Comparison of ENCODE assay signal across 9 mouse cellular contexts in genomic region chr7:112298871-112299422, GRCm38 (mm10).
DNase-seq lines count a peak whose midpoint lies in the region; ATAC-seq and TF ChIP-seq lines count a peak whose summit lies in the region.
"Had no signal": no experiment of that assay in that cellular context is flagged by ENCODE, and none has a peak within 500 bp of the region (broad histone marks: within the 10 kb centered on the region; RNA-seq: fewer than 3 reads in every experiment).

No protein-coding gene starts in this region.

- peaks cover 8% of the 10 kb centered on the region for H3K36me3 ChIP-seq in intestine, postnatal 0 days (ENCODE audit: control insufficient read depth, insufficient read depth)
- no peaks in the 10 kb centered on the region for H3K36me3 ChIP-seq in macrophage (ENCODE audit: inconsistent target)

- H3K9ac ChIP-seq in intestine, postnatal 0 days (ENCODE audit: low read depth, low read length) = no peak overlapping the region

- no peak overlapping the region for H3K4me2 ChIP-seq in intestine, postnatal 0 days (replicated peaks; ENCODE audit: low read depth)

- no peaks in the 10 kb centered on the region for H3K9me3 ChIP-seq in intestine, postnatal 0 days (ENCODE audit: control insufficient read depth)

- H3K4me3 ChIP-seq in layer of hippocampus, adult 2 months = no peak overlapping the region
- H3K4me3 ChIP-seq in cortical plate, adult 2 months (ENCODE audit: insufficient read depth, low read length) = no peak overlapping the region
- no peak overlapping the region for H3K4me3 ChIP-seq in intestine, postnatal 0 days (ENCODE audit: low read depth, low read length)
- H3K4me3 ChIP-seq in macrophage (ENCODE audit: inconsistent target) = no peak overlapping the region

- H3K79me2 ChIP-seq in macrophage (ENCODE audit: inconsistent target) = no peaks in the 10 kb centered on the region

- WGBS in intestine, postnatal 0 days = 69% methylated on average over 3 of the region's 3 CpGs
- WGBS in macrophage (ENCODE audit: missing documents) = 95% methylated on average over 3 of the region's 3 CpGs

- no peak for ATAC-seq in intestine, postnatal 0 days

- DNase-seq in layer of hippocampus, adult 2 months (ENCODE audit: low spot score in 2 of 2) = no peak
- no peak for DNase-seq in layer of hippocampus, postnatal 36 days
- DNase-seq in right cerebral cortex, postnatal 10 days (ENCODE audit: low spot score in 2 of 2) = no peak
- DNase-seq in left cerebral cortex, adult 11 months (ENCODE audit: low spot score) = no peak
- DNase-seq in ovary, postnatal 14 days (ENCODE audit: low spot score) = no peak
- DNase-seq: midbrain, embryonic 14.5 days had no signal

- peak overlapping the region; percentile 83 for H3K27ac ChIP-seq in layer of hippocampus, adult 2 months
- peak overlapping the region; percentile 52; the same call in 1 of the 2 replicates for H3K27ac ChIP-seq in cortical plate, adult 2 months (ENCODE audit: insufficient read depth, low read length)
- peak overlapping the region; percentile 28; the same call in 1 of the 2 replicates for H3K27ac ChIP-seq in intestine, postnatal 0 days (ENCODE audit: low read depth, low read length)
- H3K27ac ChIP-seq in macrophage = peak overlapping the region; percentile 48

- H3K27me3 ChIP-seq in intestine, postnatal 0 days (replicated peaks; ENCODE audit: control insufficient read depth, insufficient read depth, low read length) = no peaks in the 10 kb centered on the region

- TF ChIP-seq CTCF in layer of hippocampus, adult 2 months (conservative IDR thresholded peaks at IDR 0.05) = no peak
- no peak for TF ChIP-seq CTCF in cortical plate, adult 2 months (IDR thresholded peaks at IDR 0.05; ENCODE audit: extremely low read depth, insufficient read depth, low read length)
- no peak for TF ChIP-seq CTCF in intestine, postnatal 0 days (IDR thresholded peaks at IDR 0.05; ENCODE audit: low read depth)

- peaks cover 18% of the 10 kb centered on the region for H3K4me1 ChIP-seq in cortical plate, adult 2 months (ENCODE audit: control insufficient read depth, insufficient read depth, low read length)
- H3K4me1 ChIP-seq in intestine, postnatal 0 days (replicated peaks; ENCODE audit: control insufficient read depth, insufficient read depth, low read length) = no peaks in the 10 kb centered on the region

- no peak for TF ChIP-seq POLR2A in cortical plate, adult 2 months (IDR thresholded peaks at IDR 0.05; ENCODE audit: extremely low read depth, insufficient read depth, low read length)

Comparison
In these comparisons a context has a peak if more than half of its experiments do, and no peak if none do; other contexts are left out.
1. H3K27ac ChIP-seq: peak in every context shown above with its lines; median percentile 83 in layer of hippocampus, adult 2 months; 52 in cortical plate, adult 2 months; 48 in macrophage; 28 in intestine, postnatal 0 days.